Mouse (Mus musculus) G1E-ER4 (cell line): ENCODE measurements around the gene Arhgap6. TPM values are rescaled to one million over a fixed set of nuclear protein-coding genes. Genes with fewer than 3 reads are reported as not detected.

Experiments used
- GATA1 ChIP-seq: IDR thresholded peaks from one replicate; pipeline ENCODE4 v1.8.0; 2012; ENCODE audit warnings: low read length, inconsistent platforms
- polyA plus RNA-seq: library from polyadenylated mRNA; stranded (reverse); fragments of >175 nt; gene quantifications from 2 replicates; pipeline ENCODE4 v1.2.3, GENCODE M21; 2012

The Arhgap6 gene
- polyA plus RNA-seq, 1 experiment = 15.9 TPM

DNA sequence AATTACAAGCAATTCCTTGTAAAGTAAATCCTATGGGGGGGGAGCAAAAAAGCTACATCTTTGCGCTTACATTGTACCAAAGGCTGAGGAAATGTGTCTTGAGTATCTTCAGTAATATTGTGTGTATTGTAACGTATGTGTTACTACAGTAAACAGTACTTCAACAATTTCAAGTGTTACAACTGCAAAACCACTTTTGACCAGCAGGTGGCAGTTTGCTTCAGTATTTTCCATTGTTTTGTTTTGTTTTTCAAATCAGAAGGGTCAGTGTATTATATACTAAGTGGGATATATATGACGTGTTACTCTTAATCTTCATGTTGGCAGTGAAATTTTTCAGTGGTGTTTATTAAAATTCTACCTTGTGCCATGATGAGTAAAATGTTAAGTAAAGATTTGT is 509.0 kb downstream of the Arhgap6 start:
- TF ChIP-seq GATA1 = no peak

- TF ChIP-seq GATA1 = no peak
Observed at GRCm38 (mm10) chrX:169308559-169308958, 513.7 kb downstream of the Arhgap6 start.

GRCm38 (mm10) chrX:169319066-169319760 is 524.3 kb downstream of the Arhgap6 start:
- TF ChIP-seq GATA1 = no peak

- no peak for TF ChIP-seq GATA1
Observed at GRCm38 (mm10) chrX:169319945-169320667, 525.2 kb downstream of the Arhgap6 start, which contains the start of gene Hccs. TSS of gene Hccs (minus strand) at chrX:169320372.

GRCm38 (mm10) chrX:169325929-169326595 is 531.2 kb downstream of the Arhgap6 start:
- no peak for TF ChIP-seq GATA1

DNA sequence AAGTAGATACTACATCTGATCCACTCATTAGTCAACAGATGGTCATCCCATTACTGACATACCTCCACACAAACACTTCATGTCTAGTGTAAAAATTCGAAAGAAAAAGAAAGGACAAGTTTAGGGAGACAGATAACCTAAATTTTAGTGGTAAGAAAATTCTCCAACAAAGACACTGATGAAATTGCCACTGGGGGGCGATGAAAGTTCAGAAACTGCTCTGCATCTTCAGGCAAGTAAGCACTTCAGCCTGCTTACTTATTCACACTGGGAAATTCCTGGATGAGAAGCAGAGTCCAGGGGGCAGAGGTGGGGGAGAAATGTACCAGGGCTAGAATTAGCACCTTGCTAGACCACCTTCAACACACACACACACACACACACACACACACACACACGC is 537.4 kb downstream of the Arhgap6 start:
- TF ChIP-seq GATA1 = no peak

GRCm38 (mm10) chrX:169337559-169337958 is 542.7 kb downstream of the Arhgap6 start:
- TF ChIP-seq GATA1 = no peak

DNA sequence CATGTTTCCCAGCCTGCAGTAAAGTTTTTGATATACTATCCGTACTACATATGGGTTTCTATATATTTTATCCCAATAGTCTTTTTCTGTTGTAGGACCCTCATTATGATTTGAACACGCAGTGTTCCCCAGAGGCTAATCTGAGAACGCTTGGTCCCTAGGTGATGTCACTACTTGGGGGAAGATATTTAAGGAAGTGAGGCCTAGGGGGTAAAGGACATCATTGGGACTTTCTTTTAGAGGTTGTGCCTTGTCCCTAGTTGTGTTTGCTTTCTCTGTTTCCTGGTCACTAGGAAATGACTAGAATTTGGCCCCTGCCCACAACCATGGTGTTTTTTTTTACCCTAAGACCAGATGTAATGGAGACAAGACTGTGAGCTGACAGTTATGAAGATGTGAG is 543.3 kb downstream of the Arhgap6 start:
- no peak for TF ChIP-seq GATA1

Other genes starting within 250 kb of the Arhgap6 start
- gene Frmpd4, start 217.9 kb upstream of the Arhgap6 start, polyA plus RNA-seq = not detected in 2 replicates
- gene Msl3, start 121.2 kb upstream of the Arhgap6 start, polyA plus RNA-seq = 7.8 and 20.2 TPM in 2 replicates